Mouse (Mus musculus) intestine, postnatal 0 days (tissue): ENCODE results near the gene Tmtc4. TPM values are rescaled to one million over a fixed set of nuclear protein-coding genes. Genes with fewer than 3 reads are reported as not detected.

Source experiments
- ATAC-seq: fragments of 200-750 bp; cut with Nextera tagmentation; 2 replicates; pipeline ENCODE4 v1.8.0; 2017; ENCODE audit warnings: mild to moderate bottlenecking, moderate TSS enrichment, moderate library complexity
- H3K27ac ChIP-seq: fragments of 300-500 bp; sonication (generic); 2 replicates; pipeline ENCODE4 v1.5.1; 2014; ENCODE audit warnings: mild to moderate bottlenecking, low read depth, low read length, moderate library complexity
- H3K27me3 ChIP-seq: fragments of 300-500 bp; sonication (generic); replicated peaks from 2 replicates; pipeline ENCODE4 v1.6.1; 2014; ENCODE audit warnings: low read length, mixed read lengths; ENCODE audit not compliant: control insufficient read depth, insufficient read depth
- H3K36me3 ChIP-seq: fragments of 300-500 bp; sonication (generic); 2 replicates; pipeline ENCODE4 v1.6.1; 2014; ENCODE audit warnings: mild to moderate bottlenecking, moderate library complexity; ENCODE audit not compliant: control insufficient read depth, insufficient read depth
- H3K4me1 ChIP-seq: fragments of 300-500 bp; sonication (generic); replicated peaks from 2 replicates; pipeline ENCODE4 v1.6.1; 2014; ENCODE audit warnings: antibody characterized with exemption, low read length, mixed read lengths; ENCODE audit not compliant: control insufficient read depth, insufficient read depth
- H3K4me2 ChIP-seq: fragments of 300-500 bp; sonication (generic); replicated peaks from 2 replicates; pipeline ENCODE4 v1.6.1; 2014; ENCODE audit warnings: low read depth, mild to moderate bottlenecking, moderate library complexity
- H3K4me3 ChIP-seq: fragments of 300-500 bp; sonication (generic); 2 replicates; pipeline ENCODE4 v1.5.1; 2014; ENCODE audit warnings: low read depth, low read length
- H3K9ac ChIP-seq: fragments of 300-500 bp; sonication (generic); 2 replicates; pipeline ENCODE4 v1.6.1; 2014; ENCODE audit warnings: mild to moderate bottlenecking, low read depth, low read length
- H3K9me3 ChIP-seq: fragments of 300-500 bp; sonication (generic); 2 replicates; pipeline ENCODE4 v1.6.1; 2016; ENCODE audit warnings: mixed run types; ENCODE audit not compliant: control insufficient read depth
- CTCF ChIP-seq: sonication (generic); IDR thresholded peaks from 2 replicates; pipeline ENCODE4 v1.5.1; 2016; ENCODE audit warnings: low read depth, mild to moderate bottlenecking, control low read depth, antibody characterized with exemption, moderate library complexity
- WGBS: fragments of 180-500 bp; shearing (Covaris S2); extraction: QIAGEN DNeasy Blood & Tissue Kit; methylation state at CpG from one replicate; pipeline ENCODE4 v1.1.7; 2014; 5-methylcytosine and 5-hydroxymethylcytosine counted together
- polyA plus RNA-seq: library from polyadenylated mRNA; unstranded; fragments of >200 nt; fragmentation: Nextera tagmentation; extraction: Ambion mirVana; gene quantifications from 2 replicates; pipeline ENCODE4 v1.2.1, GENCODE M21; 2015

The Tmtc4 gene
- polyA plus RNA-seq, 1 experiment from 2014 or later, result 7.4 TPM

GRCm38 (mm10) chr14:122883410-122883806, 100.4 kb downstream of the Tmtc4 start:
- Histone ChIP-seq H3K27me3 (no peaks in the 10 kb centered on the region), H3K4me2 (no peak overlapping the region), H3K27ac (no peak overlapping the region), H3K9me3 (no peaks in the 10 kb centered on the region), H3K4me1 (no peaks in the 10 kb centered on the region), H3K4me3 (no peak overlapping the region), H3K36me3 (peaks cover 19% of the 10 kb centered on the region; the same call in 1 of the 2 replicates), H3K9ac (no peak overlapping the region)
- TF ChIP-seq CTCF, result no peak
- ATAC-seq, result no peak
- WGBS, result 89% methylated on average over 4 of the region's 4 CpGs

DNA sequence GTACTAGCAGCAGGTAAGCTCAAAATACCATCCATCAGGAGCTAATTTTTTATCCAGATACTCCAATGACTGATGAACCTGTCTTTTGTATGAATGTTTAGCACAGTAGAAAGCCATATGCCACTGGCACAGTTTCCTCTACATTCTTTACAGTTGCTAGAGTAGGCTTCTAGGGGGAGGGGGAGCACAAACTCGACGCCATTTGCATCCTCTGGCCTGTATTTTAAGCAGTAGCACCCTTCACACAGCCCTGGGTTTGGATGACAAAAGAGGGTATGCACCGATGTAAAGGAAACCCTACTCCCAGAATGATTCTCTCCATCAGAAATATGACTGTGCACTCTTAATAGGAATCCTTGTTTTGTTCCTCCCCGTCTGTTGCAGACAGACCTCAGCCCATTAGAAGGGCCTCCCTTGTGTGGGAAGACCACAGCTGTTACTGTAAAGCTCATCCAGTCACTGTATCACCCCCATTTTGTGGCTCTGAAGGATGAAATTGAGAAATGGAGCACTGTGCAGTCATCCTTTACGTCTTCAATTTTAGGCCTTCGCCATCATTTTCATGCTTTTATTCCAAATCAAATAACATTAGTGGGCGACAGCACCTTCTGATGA, 100.9 kb downstream of the Tmtc4 start:
- Histone ChIP-seq H3K27me3 (no peaks in the 10 kb centered on the region), H3K4me1 (no peaks in the 10 kb centered on the region), H3K4me3 (no peak overlapping the region), H3K9ac (no peak overlapping the region), H3K9me3 (no peaks in the 10 kb centered on the region), H3K36me3 (peaks cover 16% of the 10 kb centered on the region; the same call in 1 of the 2 replicates), H3K4me2 (no peak overlapping the region), H3K27ac (no peak overlapping the region)
- 85% methylated on average over 7 of the region's 7 CpGs for WGBS
- no peak for ATAC-seq
- TF ChIP-seq CTCF, result no peak

- no peak for TF ChIP-seq CTCF
- ATAC-seq, result no peak
- H3K9me3 ChIP-seq, result no peaks in the 10 kb centered on the region
- H3K4me2 ChIP-seq, result no peak overlapping the region
- no peak overlapping the region for H3K4me3 ChIP-seq
- H3K9ac ChIP-seq, result no peak overlapping the region
- WGBS, result 80% methylated on average over 9 of the region's 9 CpGs
- peaks cover 16% of the 10 kb centered on the region; the same call in 1 of the 2 replicates for H3K36me3 ChIP-seq
- H3K4me1 ChIP-seq, result no peaks in the 10 kb centered on the region
- H3K27me3 ChIP-seq, result no peaks in the 10 kb centered on the region
- no peak overlapping the region for H3K27ac ChIP-seq
These were observed 101.6 kb downstream of the Tmtc4 start for GRCm38 (mm10) chr14:122882201-122882639.

GRCm38 (mm10) chr14:122881699-122882098, 102.1 kb downstream of the Tmtc4 start:
- WGBS, result 90% methylated on average over 2 of the region's 2 CpGs
- H3K27ac ChIP-seq, result no peak overlapping the region
- H3K36me3 ChIP-seq, result peaks cover 15% of the 10 kb centered on the region; the same call in 1 of the 2 replicates
- no peak overlapping the region for H3K4me3 ChIP-seq
- H3K4me1 ChIP-seq, result no peaks in the 10 kb centered on the region
- TF ChIP-seq CTCF, result no peak
- H3K9ac ChIP-seq, result no peak overlapping the region
- no peak for ATAC-seq
- H3K9me3 ChIP-seq, result no peaks in the 10 kb centered on the region
- no peak overlapping the region for H3K4me2 ChIP-seq
- H3K27me3 ChIP-seq, result no peaks in the 10 kb centered on the region

- Histone ChIP-seq H3K4me3 (no peak overlapping the region), H3K27ac (no peak overlapping the region), H3K9ac (no peak overlapping the region), H3K27me3 (no peaks in the 10 kb centered on the region), H3K4me2 (peak overlapping the region; percentile 50), H3K4me1 (no peaks in the 10 kb centered on the region), H3K9me3 (no peaks in the 10 kb centered on the region), H3K36me3 (peaks cover 1% of the 10 kb centered on the region; the same call in 1 of the 2 replicates)
- TF ChIP-seq CTCF, result no peak
- peak; percentile 45 for ATAC-seq
- WGBS, result 38% methylated on average over 7 of the region's 7 CpGs
These were observed 103.5 kb downstream of the Tmtc4 start for GRCm38 (mm10) chr14:122880291-122880690.

GRCm38 (mm10) chr14:122877787-122878186, 106.0 kb downstream of the Tmtc4 start:
- TF ChIP-seq CTCF, result no peak
- Histone ChIP-seq H3K36me3 (no peaks in the 10 kb centered on the region), H3K27ac (no peak overlapping the region), H3K9ac (no peak overlapping the region), H3K27me3 (no peaks in the 10 kb centered on the region), H3K4me1 (no peaks in the 10 kb centered on the region), H3K9me3 (no peaks in the 10 kb centered on the region), H3K4me3 (no peak overlapping the region), H3K4me2 (no peak overlapping the region)
- ATAC-seq, result no peak
- 85% methylated on average over 3 of the region's 3 CpGs for WGBS
